Mouse (Mus musculus) lung, postnatal 0 days (tissue): ENCODE measurements around the gene Hist1h2ab.

Experiments
- CTCF ChIP-seq: IDR thresholded peaks from 2 replicates; pipeline ENCODE4 v1.5.1; 2016; ENCODE audit warnings: antibody characterized with exemption, mild to moderate bottlenecking
- EP300 ChIP-seq: IDR thresholded peaks from 2 replicates; pipeline ENCODE4 v1.6.1; 2016; ENCODE audit warnings: antibody characterized with exemption, mild to moderate bottlenecking, control low read depth

DNA sequence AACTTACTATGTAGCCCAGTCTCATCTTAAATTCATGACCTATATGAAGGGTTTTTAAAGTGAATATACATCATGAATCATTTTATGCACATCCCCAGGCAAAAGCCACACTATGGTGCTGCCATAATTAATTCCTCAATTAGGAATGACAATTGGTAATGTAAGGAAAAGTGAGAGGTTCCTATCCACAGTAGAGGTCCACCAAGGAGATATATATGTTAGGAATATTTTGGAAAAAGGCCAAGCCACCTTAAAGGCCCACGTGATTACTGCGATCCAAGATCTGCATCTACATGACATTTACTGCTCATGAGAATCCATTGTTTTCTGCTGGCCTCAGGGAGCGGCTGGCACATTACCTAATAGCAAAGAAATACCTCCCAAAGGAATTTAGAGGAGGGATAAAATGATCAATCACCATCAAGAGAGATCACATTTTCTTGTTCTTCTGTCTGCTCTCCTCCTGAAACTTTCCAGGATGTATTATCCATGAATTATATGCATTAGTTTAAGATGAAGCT, 8.4 kb downstream of the Hist1h2ab start:
- TF ChIP-seq CTCF: no peak
- TF ChIP-seq EP300: no peak
